Mouse (Mus musculus): ENCODE measurements around the gene Spata18.

Gene Spata18

DNA sequence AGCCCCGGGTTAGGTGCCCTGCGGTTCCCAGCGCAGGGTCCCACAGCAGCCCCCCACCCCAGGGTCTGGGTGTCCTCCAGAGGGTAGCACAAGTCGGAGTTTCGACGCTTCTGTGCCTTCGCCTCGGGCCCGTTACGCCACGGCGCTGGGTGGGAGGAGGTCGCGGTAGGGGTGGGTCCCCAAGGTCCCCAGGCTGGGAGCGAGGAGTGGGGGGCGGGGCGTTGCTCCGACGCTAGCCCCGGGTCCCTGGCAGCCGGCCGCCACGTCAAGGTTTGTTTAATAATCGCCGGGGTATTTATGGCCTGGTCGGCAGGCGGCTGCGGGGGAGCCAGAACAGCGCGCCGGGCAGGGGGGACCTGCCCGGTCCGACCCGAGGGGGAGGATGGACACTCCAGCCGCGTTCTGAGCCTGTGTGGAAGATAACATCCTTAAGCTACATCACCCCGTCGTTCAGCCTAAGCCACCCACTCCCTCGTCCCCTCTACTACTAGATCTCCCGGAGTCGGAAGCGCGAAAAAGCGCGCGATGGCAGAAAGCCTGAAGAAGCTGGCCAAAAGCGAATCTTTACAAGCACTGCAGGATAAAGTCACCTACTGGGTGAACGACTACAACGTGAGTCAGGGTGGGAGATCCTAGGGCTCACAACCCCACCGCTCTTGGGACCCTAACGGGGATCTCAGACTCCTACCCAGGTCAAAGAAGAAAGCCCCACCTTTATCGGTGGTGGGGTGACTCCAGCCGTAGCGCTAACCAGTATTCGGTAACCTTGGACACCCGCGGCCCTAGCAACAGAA, at the start of gene Spata18:
Spata18 (plus strand) TSS at position 319 of the 794 bp plus-strand sequence.
- no peak for DNase-seq (ENCODE audit: low spot score)

DNA sequence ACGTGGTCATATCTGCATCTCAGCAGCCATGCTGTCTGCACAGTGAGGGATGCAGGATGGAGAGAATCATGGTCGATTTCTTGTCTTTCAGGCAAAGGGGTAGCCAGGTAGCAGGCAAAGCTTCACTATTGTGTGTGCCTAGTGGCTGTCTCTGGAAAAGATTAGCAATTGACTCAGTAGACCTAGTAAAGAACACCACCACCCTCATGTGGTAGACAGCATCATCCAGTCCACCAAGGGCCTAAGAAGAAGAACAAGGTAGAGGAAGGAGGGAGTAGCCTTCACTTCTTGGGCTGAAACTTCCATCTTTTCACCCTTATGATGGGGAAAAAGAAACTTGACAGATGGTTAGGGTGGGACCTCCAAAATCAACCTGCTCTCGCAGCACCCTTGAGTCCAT, 48.3 kb upstream of the Spata18 start:
- no peak for DNase-seq (ENCODE audit: low spot score)

DNA sequence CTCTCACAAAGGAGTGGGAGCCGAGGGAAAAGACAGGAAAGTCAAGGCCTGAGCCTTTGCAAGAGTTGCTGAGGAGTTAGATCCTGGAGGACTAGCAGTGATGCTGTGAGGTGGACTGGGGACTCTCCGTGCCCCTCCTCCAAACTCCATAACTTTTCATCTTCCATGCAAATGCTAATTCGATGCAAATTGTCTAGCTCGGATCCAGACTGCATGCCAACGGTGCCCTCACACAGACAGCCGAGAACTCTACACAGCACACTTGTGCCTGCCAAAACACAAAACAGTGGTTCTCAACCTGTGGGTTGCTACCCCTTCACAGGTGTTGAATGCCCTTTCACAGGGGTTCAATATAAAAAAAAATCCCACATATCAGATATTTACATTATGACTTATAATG, 46.6 kb upstream of the Spata18 start:
- DNase-seq (ENCODE audit: low spot score): no peak

DNA sequence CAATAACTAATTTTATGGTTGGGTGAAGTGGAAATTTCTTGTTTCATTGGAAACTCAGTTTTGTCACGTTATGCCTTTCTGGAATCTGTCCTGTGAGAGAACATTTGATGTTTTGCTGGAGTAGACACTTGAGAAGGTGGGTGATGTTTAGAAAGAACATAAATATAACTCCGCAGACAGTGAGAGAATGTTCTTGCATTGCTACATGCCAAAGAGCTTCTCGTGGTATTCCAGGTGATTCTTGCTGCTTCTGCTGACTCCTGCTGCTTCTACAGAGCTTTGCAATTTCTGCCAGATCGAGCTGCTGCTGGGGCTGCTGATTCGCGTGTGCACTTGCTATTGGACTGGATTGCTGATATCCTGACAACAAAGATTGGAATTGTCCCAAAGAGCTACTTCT, 46.2 kb upstream of the Spata18 start:
- no peak for DNase-seq (ENCODE audit: low spot score)

DNA sequence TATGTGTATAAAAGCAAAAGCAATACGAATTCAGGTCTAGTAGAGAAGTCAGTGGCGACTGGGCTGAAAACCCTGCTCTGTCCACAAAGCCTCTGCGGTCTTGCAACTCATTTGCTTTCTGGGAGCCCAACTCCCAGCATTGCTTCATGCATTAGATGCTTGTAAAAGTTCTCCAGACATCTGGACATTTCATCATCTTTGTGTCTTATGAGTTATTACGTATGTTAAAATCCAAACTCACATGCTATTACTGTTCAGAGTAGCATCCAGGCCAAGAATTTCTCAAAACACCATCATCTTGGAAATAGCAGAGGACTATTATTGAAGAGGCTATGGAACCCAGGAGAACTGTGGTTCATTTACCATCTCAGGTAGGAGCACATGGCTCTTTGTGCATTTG, 40.1 kb upstream of the Spata18 start:
- no peak for DNase-seq (ENCODE audit: low spot score)

DNA sequence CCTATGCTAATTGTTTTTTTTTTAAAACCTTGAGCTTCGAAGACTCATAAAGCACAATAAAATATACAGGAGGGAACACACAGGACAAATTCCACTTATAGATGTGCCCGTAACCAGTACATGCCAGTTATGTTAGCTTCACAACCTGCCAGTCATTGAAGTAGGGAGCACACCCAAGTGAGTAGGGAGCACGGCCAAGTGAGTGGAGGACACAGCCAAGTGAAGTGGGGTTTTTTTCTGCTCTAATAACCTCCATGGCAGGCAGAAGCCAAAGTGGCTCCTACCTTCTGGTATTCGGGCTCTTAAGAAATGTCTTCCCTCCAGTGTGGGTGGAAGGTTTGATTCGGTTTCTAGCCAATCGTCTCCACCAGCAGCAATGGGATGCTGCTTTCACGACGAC, 37.9 kb upstream of the Spata18 start:
- no peak for DNase-seq (ENCODE audit: low spot score)

DNA sequence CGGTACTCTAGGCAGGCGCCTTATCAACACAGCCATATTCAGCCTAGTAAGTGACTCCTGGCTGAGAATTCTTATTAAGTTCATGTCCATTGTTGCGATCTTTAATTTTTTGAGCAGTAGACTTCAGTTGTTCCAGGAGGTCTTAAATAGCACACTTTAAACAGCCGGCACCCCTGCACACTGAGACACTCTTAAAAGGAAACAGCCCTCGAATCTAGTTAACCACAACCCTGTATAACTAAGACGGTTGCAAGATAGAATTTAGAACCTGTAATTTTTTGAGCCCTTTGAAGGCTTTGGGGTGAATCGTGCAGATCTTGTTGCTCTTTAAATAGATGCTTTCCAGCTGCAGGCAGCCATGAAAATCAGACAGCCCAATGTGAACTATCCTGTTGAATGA, 36.0 kb upstream of the Spata18 start:
- no peak for DNase-seq (ENCODE audit: low spot score)

DNA sequence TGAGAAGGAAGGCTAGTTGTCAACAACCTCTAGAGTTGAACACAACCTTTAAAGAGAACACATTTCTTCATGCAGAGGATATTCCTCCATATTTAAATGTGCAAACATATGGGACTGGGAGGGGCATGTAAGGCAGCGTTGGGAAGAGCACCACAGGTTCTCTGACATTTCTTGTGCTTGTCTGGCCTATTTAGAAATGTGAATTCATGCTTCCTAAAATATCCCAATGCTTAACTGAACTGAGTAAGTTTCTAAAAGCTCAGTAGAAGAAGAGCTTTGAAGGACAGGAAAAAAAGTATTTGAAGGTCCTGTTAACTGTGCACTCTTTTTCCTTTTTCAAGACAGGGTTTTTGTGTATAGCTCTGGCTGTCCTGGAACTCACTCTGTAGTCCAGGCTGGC, 32.2 kb upstream of the Spata18 start:
- no peak for DNase-seq (ENCODE audit: low spot score)

DNA sequence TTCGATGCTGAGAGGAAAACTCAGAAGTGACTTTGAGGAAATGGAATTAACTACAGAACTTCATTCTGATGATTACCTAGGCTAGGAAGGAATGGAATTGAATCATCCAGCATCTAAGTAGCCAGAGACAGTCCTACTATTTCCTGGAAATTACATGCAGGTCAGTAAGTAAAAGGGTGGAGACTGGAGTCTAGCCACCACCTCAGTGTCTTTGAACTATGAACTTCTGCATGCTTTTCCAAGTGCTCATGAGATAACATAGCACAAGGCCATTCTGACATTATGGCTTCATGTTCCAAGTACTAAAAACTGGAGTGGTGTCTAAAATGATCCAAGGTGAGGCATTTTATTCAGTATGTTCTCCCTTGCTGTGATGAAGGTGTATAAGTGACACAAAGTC, 25.7 kb upstream of the Spata18 start:
- no peak for DNase-seq (ENCODE audit: low spot score)

DNA sequence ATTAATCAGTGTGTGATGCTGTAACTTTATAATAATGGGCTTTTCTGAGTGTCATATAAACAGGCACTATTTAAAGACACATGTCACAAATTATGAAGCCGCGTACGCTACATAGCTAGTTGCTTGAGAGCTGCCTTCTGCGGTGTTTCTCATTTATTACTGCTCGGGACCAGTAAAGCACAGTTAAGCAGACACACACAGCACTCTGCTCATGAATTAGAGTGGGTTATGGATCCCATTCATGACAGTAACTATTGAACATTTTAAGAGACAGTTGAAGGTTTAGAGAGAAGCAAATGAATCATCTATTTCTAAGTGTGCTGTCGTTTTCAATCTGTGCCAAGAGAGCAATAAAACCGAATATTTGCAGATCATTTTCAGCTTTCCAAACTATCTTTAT, 24.3 kb upstream of the Spata18 start:
- DNase-seq (ENCODE audit: low spot score): no peak

DNA sequence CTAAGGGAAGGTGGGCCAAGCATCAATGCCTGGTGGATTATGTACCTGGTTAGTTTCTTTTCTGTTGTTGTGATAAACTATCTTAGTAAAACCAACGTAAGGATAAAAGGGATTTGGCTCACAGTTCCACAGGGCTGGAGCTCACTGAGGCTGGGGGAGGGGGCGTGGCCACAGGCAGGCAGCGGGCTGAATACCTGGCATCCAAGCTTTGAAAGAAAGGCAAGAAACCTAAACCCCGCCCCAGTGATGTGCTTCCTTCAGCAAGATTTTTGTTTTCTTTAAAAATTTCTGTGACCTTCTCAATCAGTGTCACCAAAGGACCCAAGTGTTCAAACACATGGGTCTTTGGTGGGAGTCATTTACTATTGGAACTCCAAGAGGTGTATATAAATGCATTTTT, 23.6 kb upstream of the Spata18 start:
- no peak for DNase-seq (ENCODE audit: low spot score)

DNA sequence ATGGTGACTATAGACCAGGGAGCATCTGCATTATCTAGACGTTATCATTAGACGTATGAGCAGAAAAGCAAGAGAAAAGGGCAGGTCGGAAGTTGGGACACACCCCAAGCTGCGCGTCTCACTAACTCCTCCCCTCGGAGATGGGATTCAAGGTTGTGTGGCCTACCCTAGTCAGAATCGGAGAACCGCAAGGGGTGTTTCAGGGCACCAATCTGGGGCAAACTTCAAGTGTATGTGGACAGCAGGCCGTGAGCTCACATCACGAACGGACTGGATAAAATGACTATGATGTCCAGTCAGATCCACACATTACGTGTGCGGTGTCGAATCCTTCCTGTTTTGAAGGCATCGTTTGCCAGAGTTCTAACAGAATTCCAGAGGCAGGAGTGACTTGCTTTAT, 23.2 kb upstream of the Spata18 start:
- DNase-seq (ENCODE audit: low spot score): no peak

DNA sequence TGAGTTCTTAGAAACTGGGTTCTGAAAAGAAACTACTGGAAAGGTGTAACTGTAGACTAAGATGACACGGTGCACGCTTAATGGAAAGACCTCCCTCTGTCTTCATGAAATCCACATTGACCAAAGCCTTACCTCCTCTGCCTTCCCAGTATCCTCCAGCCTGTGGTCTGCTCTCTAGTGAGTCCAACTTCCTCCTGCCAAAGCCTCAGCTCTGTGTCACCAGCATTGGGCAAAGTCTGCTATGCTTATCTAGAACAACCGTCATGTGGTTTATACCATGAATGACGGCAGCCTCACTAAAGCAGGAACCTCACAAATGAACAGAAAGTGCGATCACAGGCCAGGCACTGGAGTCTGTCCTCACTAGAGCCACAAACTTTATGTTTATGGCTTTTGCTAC, 21.0 kb upstream of the Spata18 start:
- no peak for DNase-seq (ENCODE audit: low spot score)

DNA sequence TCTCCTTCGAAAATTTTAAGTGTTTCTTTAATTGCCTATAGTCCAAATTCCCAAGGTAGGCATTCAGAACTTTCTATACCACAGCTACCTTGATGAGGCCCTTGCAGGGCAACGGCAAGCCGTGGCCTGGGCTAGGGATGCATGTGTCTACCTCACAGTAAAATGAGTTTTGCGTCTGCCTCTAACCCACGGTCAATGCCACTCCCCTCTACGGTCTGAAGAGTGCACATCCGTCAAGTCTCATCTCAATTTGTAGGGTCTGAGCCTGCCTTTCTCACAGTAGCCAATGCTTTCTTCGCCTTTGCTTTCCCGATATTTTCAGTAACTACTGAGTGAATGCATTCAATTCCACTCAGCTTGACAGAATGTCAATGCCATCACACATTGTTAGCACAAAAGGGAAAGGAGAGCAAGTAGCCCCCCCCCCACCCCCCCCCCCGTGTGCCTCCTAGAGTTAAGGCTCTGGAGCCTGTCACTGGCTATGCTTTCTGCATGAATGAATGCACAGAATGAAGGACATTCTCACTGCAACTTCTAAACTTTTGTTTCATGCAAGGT, 20.1 kb upstream of the Spata18 start:
- DNase-seq (ENCODE audit: low spot score): no peak

DNA sequence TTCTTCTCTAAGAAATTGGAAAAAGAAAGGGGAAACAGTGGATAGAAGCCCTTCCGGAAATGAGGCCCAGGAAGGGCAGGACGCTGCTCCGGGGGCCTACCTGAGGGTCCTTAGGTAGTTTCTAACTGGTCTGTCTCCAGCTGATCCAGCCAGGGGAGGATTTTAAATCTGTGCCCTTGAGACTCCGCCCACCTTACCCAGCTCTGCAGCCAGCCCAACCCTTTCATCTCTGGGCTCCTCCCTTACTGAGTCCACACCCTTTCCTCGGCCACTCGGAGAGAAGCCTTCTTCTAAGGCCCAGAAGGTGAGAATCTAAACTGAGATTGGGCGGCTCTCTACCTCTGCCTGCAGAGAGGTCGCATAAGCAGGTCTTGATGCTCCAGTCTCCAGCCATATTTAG, 18.9 kb upstream of the Spata18 start, which contains the start of gene Lrrc66:
Lrrc66 (minus strand) TSS at position 236 of the 400 bp plus-strand sequence.
- DNase-seq (ENCODE audit: low spot score): no peak

DNA sequence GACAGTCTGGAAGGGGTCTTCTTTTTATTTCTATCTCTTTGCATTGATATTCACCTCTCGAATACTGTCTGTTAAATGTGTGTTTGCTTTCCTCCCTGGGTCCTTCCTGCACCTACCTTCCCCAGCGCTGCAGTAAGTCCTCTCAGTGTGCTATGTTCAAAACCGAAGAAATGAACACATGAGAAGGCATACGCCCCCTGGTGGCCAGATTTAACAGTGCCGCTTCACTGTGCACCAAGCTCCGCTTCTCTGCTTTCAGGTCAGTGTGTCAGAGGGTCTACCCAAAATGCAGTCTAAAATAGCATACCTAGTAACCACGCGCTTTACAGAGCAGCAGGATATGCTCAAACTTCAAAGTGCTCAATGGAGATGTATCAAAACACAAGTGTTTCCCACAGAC, 18.0 kb upstream of the Spata18 start:
- peak; percentile 29 for DNase-seq (ENCODE audit: low spot score)

DNA sequence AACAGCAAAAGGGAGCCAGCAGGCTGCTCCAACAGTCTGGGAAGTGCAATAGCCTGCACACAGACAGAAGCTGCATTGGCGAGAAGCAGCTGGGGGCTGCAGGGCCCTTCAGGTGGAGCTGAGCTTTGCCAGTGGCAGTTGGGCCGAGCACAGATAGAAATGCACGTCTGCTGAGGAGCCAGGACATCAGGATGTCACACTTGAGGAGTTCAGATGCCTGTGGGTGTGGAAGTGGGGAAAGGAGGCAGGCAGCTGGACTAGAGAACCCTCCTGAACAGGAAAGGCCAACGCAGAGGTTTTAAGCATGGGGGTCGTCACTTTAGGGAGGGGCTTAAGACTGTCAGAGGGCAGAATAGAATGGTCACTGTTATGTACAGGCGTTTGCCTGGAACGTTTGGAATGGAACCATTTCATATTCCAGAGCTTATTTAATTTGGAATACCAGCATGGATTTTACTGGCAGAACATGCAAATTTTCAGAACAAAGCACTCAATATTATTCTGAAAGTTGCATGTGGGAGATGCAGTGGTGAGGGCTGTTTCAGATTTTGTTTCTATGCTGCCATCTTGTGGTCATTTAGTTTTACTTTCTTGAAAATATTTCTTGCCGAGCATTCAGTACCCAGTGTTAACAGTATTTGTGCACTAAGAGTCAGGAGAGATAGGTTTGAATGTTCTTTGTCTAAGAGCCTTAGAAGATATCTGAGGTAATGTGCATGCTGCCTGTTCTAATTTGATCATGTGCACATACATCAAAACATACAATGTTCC, 13.7 kb upstream of the Spata18 start:
- DNase-seq (ENCODE audit: low spot score): no peak

DNA sequence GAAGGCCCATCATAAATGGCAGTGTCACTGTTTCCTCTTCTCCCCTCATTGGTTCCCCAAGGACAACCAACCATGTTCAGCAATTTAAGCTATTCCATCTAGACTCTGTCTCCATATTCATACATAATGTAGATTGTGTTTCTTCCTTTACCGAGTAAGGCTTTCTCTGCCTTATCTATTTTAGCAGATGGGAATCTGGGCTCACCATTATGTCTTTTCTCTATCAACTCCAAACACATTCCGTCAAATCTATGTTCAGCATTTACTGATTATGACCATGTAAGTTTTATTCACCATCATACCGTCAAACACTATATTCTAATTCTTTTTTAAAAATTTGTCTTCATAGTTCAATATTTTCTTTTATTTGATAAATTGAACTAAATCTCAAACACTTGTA, 10.1 kb upstream of the Spata18 start:
- DNase-seq (ENCODE audit: low spot score): no peak

DNA sequence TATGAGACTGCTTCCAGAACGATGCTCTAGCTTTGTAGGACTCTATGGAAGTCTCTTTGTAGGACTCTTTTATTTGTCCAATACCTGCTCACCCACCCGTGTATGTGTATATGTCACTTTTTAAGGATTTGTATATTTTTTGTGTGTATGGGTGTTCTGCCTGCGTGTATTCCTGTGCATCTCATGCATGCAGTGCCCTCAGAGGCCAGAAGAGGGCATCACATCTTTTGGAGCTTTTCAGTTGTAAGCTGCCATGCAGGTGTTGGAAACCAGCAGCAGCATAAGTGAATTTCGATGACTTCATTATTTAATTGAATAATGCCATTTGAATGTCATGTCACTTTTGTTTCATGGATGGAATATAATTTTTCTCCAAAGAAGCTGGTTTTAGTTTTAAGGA, 9.1 kb upstream of the Spata18 start:
- DNase-seq (ENCODE audit: low spot score): no peak

DNA sequence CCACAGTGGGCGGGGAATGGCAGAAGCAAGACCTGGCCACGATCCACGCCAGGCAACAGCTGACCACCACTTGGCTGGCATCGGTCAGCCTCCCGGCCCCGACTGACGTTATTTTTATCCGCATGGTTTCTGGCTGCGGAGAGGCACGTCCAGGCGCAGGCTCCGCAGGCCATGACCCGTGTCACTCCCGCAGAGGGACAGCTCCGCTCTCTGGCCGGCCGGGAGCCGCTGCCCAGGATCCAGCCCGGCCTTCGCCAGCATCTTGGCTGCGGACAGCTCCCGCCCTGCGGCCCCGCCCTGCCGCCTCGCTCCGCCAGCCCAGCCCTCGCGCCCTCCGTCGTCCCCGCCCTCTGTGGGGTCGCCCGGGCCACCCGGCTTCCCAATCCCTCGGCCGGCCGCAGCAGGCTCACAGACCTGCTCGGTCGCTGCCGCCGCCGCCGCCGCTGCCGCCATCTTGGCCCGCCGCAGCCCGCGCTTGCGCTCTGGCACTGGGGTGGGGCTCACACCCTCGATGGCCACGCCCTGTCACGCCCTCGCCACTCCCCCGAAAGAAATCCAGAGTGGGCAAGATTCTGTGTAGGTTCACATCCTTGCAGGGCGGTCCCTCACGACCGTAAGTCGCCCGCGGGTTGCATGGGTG, 3.8 kb upstream of the Spata18 start, which contains the start of gene Sgcb:
Sgcb (minus strand) TSS at position 530 of the 640 bp plus-strand sequence.
- peak; percentile 35 for DNase-seq (ENCODE audit: low spot score)

DNA sequence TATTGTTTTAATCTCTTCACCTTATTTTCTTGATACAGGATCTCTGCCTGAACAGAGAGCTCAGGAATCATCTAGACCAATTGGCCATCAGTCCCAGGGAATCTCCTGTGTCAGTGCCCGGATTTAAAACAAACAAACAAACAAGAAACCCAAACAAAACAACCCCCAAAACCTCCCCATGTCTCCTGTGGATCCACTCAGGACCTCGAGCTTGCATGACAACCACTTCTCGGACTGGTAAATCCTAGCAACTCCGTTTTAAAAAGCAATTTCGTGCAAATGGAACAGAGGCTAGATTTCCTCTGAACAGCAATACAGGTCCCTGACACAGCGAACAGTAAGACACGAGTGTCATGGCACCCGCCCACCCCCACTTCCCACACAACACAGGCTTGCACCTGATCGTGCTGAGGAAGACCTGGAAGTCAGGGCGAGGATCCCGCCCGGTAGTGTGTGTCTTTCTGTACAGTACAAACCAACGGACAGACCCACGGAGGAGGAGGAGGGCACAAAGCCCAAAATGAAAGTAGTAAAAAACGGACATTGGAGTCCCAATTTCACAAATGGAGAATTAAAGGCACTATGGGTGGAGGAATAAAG, 714 bp upstream of the Spata18 start:
- DNase-seq (ENCODE audit: low spot score): no peak

DNA sequence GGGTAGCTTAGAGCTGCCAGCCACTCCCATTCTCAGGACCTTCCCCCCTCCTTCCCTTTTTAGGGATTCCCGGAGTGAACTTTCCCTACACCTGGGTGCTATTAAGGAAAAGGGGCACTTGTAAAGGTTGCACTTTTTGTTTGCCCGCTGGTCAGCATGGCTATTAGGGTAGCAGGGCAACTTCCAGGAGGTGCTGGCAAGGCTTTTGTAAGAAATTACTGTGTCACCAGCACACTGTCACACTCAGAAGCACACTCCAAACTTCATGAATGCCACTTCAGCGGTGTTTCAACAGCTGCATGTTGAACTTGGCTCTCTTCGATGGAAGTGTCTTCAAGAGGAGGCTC, 649 bp downstream of the Spata18 start:
- no peak for DNase-seq (ENCODE audit: low spot score)
